Mouse (Mus musculus): Measurements from ENCODE around the gene Spag6. TPM values are rescaled to one million over a fixed set of nuclear protein-coding genes. Genes with fewer than 3 reads are reported as not detected.
A peak's percentile ranks its signal among the peaks of the same experiment; 100 is the strongest.

Spag6 gene
- polyA plus RNA-seq, 1 experiment from 2014 or later: not detected

- Histone ChIP-seq H3K27ac (replicated peaks) (peak overlapping the region; percentile 92), H3K4me1 (peaks cover 37% of the 10 kb centered on the region), H3K9ac (peak overlapping the region; percentile 97), H3K4me2 (peak overlapping the region; percentile 87), H3K27me3 (replicated peaks) (peaks cover 29% of the 10 kb centered on the region), H3K4me3 (peak overlapping the region; percentile 88), H3K9me3 (no peaks in the 10 kb centered on the region), H3K36me3 (0 out of 2 replicates have a peak, but pooled peaks cover 2% of the 10 kb centered on the region)
- under 1% methylated on average over 29 of the region's 64 CpGs for WGBS
- ATAC-seq (ENCODE audit: extremely low read depth, insufficient number of reproducible peaks, low FRiP score, low TSS enrichment): peak; percentile 84
Observed at GRCm38 (mm10) chr2:18676457-18676935, 17.3 kb upstream of the Spag6 start.

GRCm38 (mm10) chr2:18676936-18677491, 16.8 kb upstream of the Spag6 start, which contains the start of gene Bmi1:
Gene Bmi1 (plus strand): TSS chr2:18677018.
- Histone ChIP-seq H3K4me3 (peak within 1 kb of the TSS; percentile 88), H3K4me2 (peak within 1 kb of the TSS; percentile 87), H3K27ac (replicated peaks) (peak within 1 kb of the TSS; percentile 92), H3K9me3 (no peaks in the 10 kb centered on the region), H3K4me1 (peaks cover 37% of the 10 kb centered on the region), H3K36me3 (peaks cover 2% of the 10 kb centered on the region; the same call in 1 of the 2 replicates), H3K9ac (peak within 1 kb of the TSS; percentile 97), H3K27me3 (replicated peaks) (peaks cover 30% of the 10 kb centered on the region)
- WGBS: 1% methylated on average over 22 of the region's 77 CpGs
- ATAC-seq (ENCODE audit: extremely low read depth, insufficient number of reproducible peaks, low FRiP score, low TSS enrichment): peak; percentile 22

- H3K36me3 ChIP-seq: peaks cover 9% of the 10 kb centered on the region
- no peak overlapping the region for H3K27ac ChIP-seq (replicated peaks)
- H3K4me3 ChIP-seq: peak overlapping the region; percentile 88
- no peak for ATAC-seq (ENCODE audit: extremely low read depth, insufficient number of reproducible peaks, low FRiP score, low TSS enrichment)
- WGBS: under 1% methylated on average over 50 of the region's 55 CpGs
- H3K4me2 ChIP-seq: peak overlapping the region; percentile 87
- peak overlapping the region; percentile 97 for H3K9ac ChIP-seq
- H3K27me3 ChIP-seq (replicated peaks): peaks cover 35% of the 10 kb centered on the region
- no peaks in the 10 kb centered on the region for H3K9me3 ChIP-seq
- peaks cover 35% of the 10 kb centered on the region for H3K4me1 ChIP-seq
Observed at GRCm38 (mm10) chr2:18677631-18678471, 16.0 kb upstream of the Spag6 start.

- Histone ChIP-seq H3K9ac (no peak overlapping the region), H3K4me2 (no peak overlapping the region), H3K36me3 (peaks cover 22% of the 10 kb centered on the region), H3K4me3 (no peak overlapping the region), H3K27ac (replicated peaks) (no peak overlapping the region), H3K4me1 (peaks cover 24% of the 10 kb centered on the region), H3K9me3 (no peaks in the 10 kb centered on the region), H3K27me3 (replicated peaks) (peaks cover 41% of the 10 kb centered on the region)
- WGBS: 54% methylated on average over 2 of the region's 2 CpGs
- ATAC-seq (ENCODE audit: extremely low read depth, insufficient number of reproducible peaks, low FRiP score, low TSS enrichment): no peak
Observed at GRCm38 (mm10) chr2:18679701-18680100, 14.1 kb upstream of the Spag6 start.

GRCm38 (mm10) chr2:18680501-18680900, 13.3 kb upstream of the Spag6 start:
- WGBS: under 1% methylated on average over 4 of the region's 4 CpGs
- H3K27ac ChIP-seq (replicated peaks): no peak overlapping the region
- peaks cover 20% of the 10 kb centered on the region for H3K36me3 ChIP-seq

GRCm38 (mm10) chr2:18680961-18681360, 12.9 kb upstream of the Spag6 start:
- Histone ChIP-seq H3K9me3 (no peaks in the 10 kb centered on the region), H3K27ac (replicated peaks) (no peak overlapping the region), H3K4me1 (peaks cover 20% of the 10 kb centered on the region), H3K36me3 (peaks cover 20% of the 10 kb centered on the region), H3K9ac (peak overlapping the region; percentile 73), H3K4me3 (peak overlapping the region; percentile 58), H3K4me2 (peak overlapping the region; percentile 82), H3K27me3 (replicated peaks) (peaks cover 39% of the 10 kb centered on the region)
- 1% methylated on average over 26 of the region's 29 CpGs for WGBS
- no peak for ATAC-seq (ENCODE audit: extremely low read depth, insufficient number of reproducible peaks, low FRiP score, low TSS enrichment)

More at GRCm38 (mm10) chr2:18680501-18680900, 13.3 kb upstream of the Spag6 start:
- peak overlapping the region; percentile 58 for H3K4me3 ChIP-seq
- no peak for ATAC-seq (ENCODE audit: extremely low read depth, insufficient number of reproducible peaks, low FRiP score, low TSS enrichment)
- H3K9ac ChIP-seq: peak overlapping the region; percentile 73
- no peaks in the 10 kb centered on the region for H3K9me3 ChIP-seq
- peaks cover 24% of the 10 kb centered on the region for H3K4me1 ChIP-seq
- H3K27me3 ChIP-seq (replicated peaks): peaks cover 41% of the 10 kb centered on the region
- H3K4me2 ChIP-seq: peak overlapping the region; percentile 82

- WGBS: 74% methylated on average over 5 of the region's 5 CpGs
- no peak for ATAC-seq (ENCODE audit: extremely low read depth, insufficient number of reproducible peaks, low FRiP score, low TSS enrichment)
- Histone ChIP-seq H3K27ac (replicated peaks) (no peak overlapping the region), H3K9me3 (no peaks in the 10 kb centered on the region), H3K4me1 (peaks cover 19% of the 10 kb centered on the region), H3K36me3 (peaks cover 20% of the 10 kb centered on the region), H3K27me3 (replicated peaks) (peaks cover 68% of the 10 kb centered on the region), H3K4me3 (no peak overlapping the region), H3K4me2 (no peak overlapping the region), H3K9ac (no peak overlapping the region)
Observed at GRCm38 (mm10) chr2:18684062-18684461, 9.8 kb upstream of the Spag6 start.

- 54% methylated on average over 6 of the region's 6 CpGs for WGBS
- Histone ChIP-seq H3K36me3 (peaks cover 20% of the 10 kb centered on the region), H3K9ac (no peak overlapping the region), H3K4me3 (no peak overlapping the region), H3K27me3 (replicated peaks) (peaks cover 68% of the 10 kb centered on the region), H3K9me3 (no peaks in the 10 kb centered on the region), H3K4me2 (no peak overlapping the region), H3K27ac (replicated peaks) (no peak overlapping the region), H3K4me1 (peaks cover 21% of the 10 kb centered on the region)
- ATAC-seq (ENCODE audit: extremely low read depth, insufficient number of reproducible peaks, low FRiP score, low TSS enrichment): no peak
Observed at GRCm38 (mm10) chr2:18686386-18686785, 7.4 kb upstream of the Spag6 start.

- Histone ChIP-seq H3K9me3 (no peaks in the 10 kb centered on the region), H3K4me3 (no peak overlapping the region), H3K27me3 (replicated peaks) (peaks cover 71% of the 10 kb centered on the region), H3K27ac (replicated peaks) (no peak overlapping the region), H3K4me2 (no peak overlapping the region), H3K9ac (no peak overlapping the region), H3K4me1 (peaks cover 21% of the 10 kb centered on the region), H3K36me3 (peaks cover 20% of the 10 kb centered on the region)
- WGBS: 27% methylated on average over 8 of the region's 8 CpGs
- ATAC-seq (ENCODE audit: extremely low read depth, insufficient number of reproducible peaks, low FRiP score, low TSS enrichment): no peak
Observed at GRCm38 (mm10) chr2:18686826-18687519, 6.9 kb upstream of the Spag6 start.

GRCm38 (mm10) chr2:18687671-18688170, 6.1 kb upstream of the Spag6 start:
- 6% methylated on average over 9 of the region's 9 CpGs for WGBS
- Histone ChIP-seq H3K4me3 (no peak overlapping the region), H3K4me2 (no peak overlapping the region), H3K27ac (replicated peaks) (no peak overlapping the region), H3K9me3 (no peaks in the 10 kb centered on the region), H3K36me3 (peaks cover 14% of the 10 kb centered on the region), H3K4me1 (peaks cover 21% of the 10 kb centered on the region), H3K9ac (no peak overlapping the region), H3K27me3 (replicated peaks) (peaks cover 73% of the 10 kb centered on the region)
- no peak for ATAC-seq (ENCODE audit: extremely low read depth, insufficient number of reproducible peaks, low FRiP score, low TSS enrichment)

GRCm38 (mm10) chr2:18688286-18688685, 5.5 kb upstream of the Spag6 start:
- Histone ChIP-seq H3K9ac (no peak overlapping the region), H3K9me3 (no peaks in the 10 kb centered on the region), H3K27ac (replicated peaks) (no peak overlapping the region), H3K4me1 (peaks cover 21% of the 10 kb centered on the region), H3K27me3 (replicated peaks) (peaks cover 78% of the 10 kb centered on the region), H3K4me2 (peak overlapping the region; percentile 85), H3K4me3 (peak overlapping the region; percentile 59), H3K36me3 (peaks cover 9% of the 10 kb centered on the region)
- 3% methylated on average over 6 of the region's 6 CpGs for WGBS
- ATAC-seq (ENCODE audit: extremely low read depth, insufficient number of reproducible peaks, low FRiP score, low TSS enrichment): no peak
